Mouse (Mus musculus) frontal cortex, postnatal 25 days (tissue): ENCODE measurements around the gene Rhoa.

Experiments used
- DNase-seq, 2 experiments: peaks; one replicate each; pipeline ENCODE4 v3.0.0; 2022; ENCODE audit warnings: low spot score in 2 of 2

Rhoa gene

GRCm38 (mm10) chr9:108340258-108341138, 34.6 kb downstream of the Rhoa start:
- no peak for DNase-seq

- no peak for DNase-seq
Observed at GRCm38 (mm10) chr9:108341139-108341475, 35.2 kb downstream of the Rhoa start.

- DNase-seq = no peak
Observed at GRCm38 (mm10) chr9:108341801-108342200, 35.9 kb downstream of the Rhoa start.

GRCm38 (mm10) chr9:108342301-108342831, 36.4 kb downstream of the Rhoa start:
- no peak for DNase-seq

- DNase-seq = no peak
Observed at GRCm38 (mm10) chr9:108343331-108343730, 37.4 kb downstream of the Rhoa start.

GRCm38 (mm10) chr9:108343835-108344234, 37.9 kb downstream of the Rhoa start:
- no peak for DNase-seq

- DNase-seq = no peak
Observed at GRCm38 (mm10) chr9:108344471-108344870, 38.5 kb downstream of the Rhoa start.

- DNase-seq = no peak
Observed at GRCm38 (mm10) chr9:108347024-108347423, 41.1 kb downstream of the Rhoa start.

GRCm38 (mm10) chr9:108347540-108348289, 41.8 kb downstream of the Rhoa start, which contains the start of gene Usp4:
Usp4 (plus strand) TSS chr9:108347853.
- DNase-seq = peak; percentile 68 to 69

GRCm38 (mm10) chr9:108348290-108348680, 42.4 kb downstream of the Rhoa start:
- no peak for DNase-seq

GRCm38 (mm10) chr9:108349727-108350126, 43.8 kb downstream of the Rhoa start:
- DNase-seq = no peak

- no peak for DNase-seq
Observed at GRCm38 (mm10) chr9:108378234-108378633, 72.3 kb downstream of the Rhoa start.

- no peak for DNase-seq
Observed at GRCm38 (mm10) chr9:108378736-108379135, 72.8 kb downstream of the Rhoa start.

- no peak for DNase-seq
Observed at GRCm38 (mm10) chr9:108379294-108379693, 73.4 kb downstream of the Rhoa start.

GRCm38 (mm10) chr9:108381382-108381781, 75.5 kb downstream of the Rhoa start:
- DNase-seq = no peak

GRCm38 (mm10) chr9:108385006-108385405, 79.1 kb downstream of the Rhoa start:
- DNase-seq = no peak

GRCm38 (mm10) chr9:108386816-108387215, 80.9 kb downstream of the Rhoa start:
- no peak for DNase-seq
